Mouse (Mus musculus) stomach, postnatal 0 days (tissue): ENCODE measurements around the gene Tenm3. TPM values are rescaled to one million over a fixed set of nuclear protein-coding genes. Genes with fewer than 3 reads are reported as not detected.
A peak's percentile ranks its signal among the peaks of the same experiment; 100 is the strongest.

Source experiments
- ATAC-seq: fragments of 200-750 bp; cut with Nextera tagmentation; 2 replicates; pipeline ENCODE4 v1.8.0; 2017; ENCODE audit not compliant: low FRiP score, low TSS enrichment
- DNase-seq: peaks from one replicate; pipeline ENCODE4 v3.0.0-alpha.2; 2016; ENCODE audit warnings: low spot score
- H3K27ac ChIP-seq: fragments of 300-500 bp; sonication (generic); replicated peaks from 2 replicates; pipeline ENCODE4 v1.5.1; 2014; ENCODE audit warnings: mild to moderate bottlenecking, control low read depth
- H3K27me3 ChIP-seq: fragments of 300-500 bp; sonication (generic); 2 replicates; pipeline ENCODE4 v1.6.1; 2014; ENCODE audit warnings: low read length; ENCODE audit not compliant: control insufficient read depth, insufficient read depth
- H3K36me3 ChIP-seq: fragments of 300-500 bp; sonication (generic); 2 replicates; pipeline ENCODE4 v1.6.1; 2014; ENCODE audit warnings: low read length, mixed read lengths; ENCODE audit not compliant: control insufficient read depth, insufficient read depth
- H3K4me1 ChIP-seq: fragments of 300-500 bp; sonication (generic); replicated peaks from 2 replicates; pipeline ENCODE4 v1.6.1; 2014; ENCODE audit warnings: antibody characterized with exemption; ENCODE audit not compliant: control insufficient read depth, insufficient read depth
- H3K4me2 ChIP-seq: fragments of 300-500 bp; sonication (generic); replicated peaks from 2 replicates; pipeline ENCODE4 v1.6.1; 2014; ENCODE audit warnings: low read depth, mild to moderate bottlenecking, control low read depth, moderate library complexity
- H3K4me3 ChIP-seq: fragments of 300-500 bp; sonication (generic); 2 replicates; pipeline ENCODE4 v1.5.1; 2014; ENCODE audit warnings: low read depth, low read length, control low read depth
- H3K9ac ChIP-seq: fragments of 300-500 bp; sonication (generic); 2 replicates; pipeline ENCODE4 v1.6.1; 2014; ENCODE audit warnings: mild to moderate bottlenecking, low read length, control low read depth, mixed read lengths
- H3K9me3 ChIP-seq: fragments of 300-500 bp; sonication (generic); 2 replicates; pipeline ENCODE4 v1.6.1; 2016; ENCODE audit warnings: low read length; ENCODE audit not compliant: control insufficient read depth
- CTCF ChIP-seq: IDR thresholded peaks from 2 replicates; pipeline ENCODE4 v1.5.1; 2016; ENCODE audit warnings: antibody characterized with exemption, low read depth, mild to moderate bottlenecking, moderate library complexity
- EP300 ChIP-seq: optimal IDR thresholded peaks from 2 replicates; pipeline ENCODE3; 2016; ENCODE audit warnings: antibody characterized with exemption
- WGBS: fragments of 180-500 bp; shearing (Covaris S2); extraction: QIAGEN DNeasy Blood & Tissue Kit; methylation state at CpG from one replicate; pipeline ENCODE4 v1.1.7; 2014; 5-methylcytosine and 5-hydroxymethylcytosine counted together
- polyA plus RNA-seq: library from polyadenylated mRNA; unstranded; fragments of >200 nt; fragmentation: Nextera tagmentation; extraction: Ambion mirVana; gene quantifications from 2 replicates; pipeline ENCODE4 v1.2.1, GENCODE M21; 2015

Tenm3 gene
- polyA plus RNA-seq, 1 experiment from 2014 or later, result 4.5 TPM

- H3K9me3 ChIP-seq, result no peaks in the 10 kb centered on the region
- H3K36me3 ChIP-seq, result no peaks in the 10 kb centered on the region
- peak; percentile 71; the same call in 1 of the 2 replicates for ATAC-seq
- peak overlapping the region; percentile 37 for H3K4me2 ChIP-seq
- H3K4me1 ChIP-seq, result no peaks in the 10 kb centered on the region
- H3K27me3 ChIP-seq, result no peaks in the 10 kb centered on the region
- no peak overlapping the region for H3K9ac ChIP-seq
- TF ChIP-seq CTCF (peak; percentile 50), EP300 (no peak)
- H3K27ac ChIP-seq, result peak overlapping the region; percentile 67
- H3K4me3 ChIP-seq, result no peak overlapping the region
- DNase-seq, result no peak
- WGBS, result 61% methylated on average over 33 of the region's 33 CpGs
Measured at GRCm38 (mm10) chr8:48481709-48482671, 361.8 kb downstream of the Tenm3 start.

GRCm38 (mm10) chr8:48477371-48477935 lies 366.3 kb downstream of the Tenm3 start:
- Histone ChIP-seq H3K27me3 (no peaks in the 10 kb centered on the region), H3K4me1 (no peaks in the 10 kb centered on the region), H3K9ac (no peak overlapping the region), H3K27ac (no peak overlapping the region), H3K36me3 (no peaks in the 10 kb centered on the region), H3K4me3 (no peak overlapping the region), H3K9me3 (no peaks in the 10 kb centered on the region), H3K4me2 (no peak overlapping the region)
- ATAC-seq, result no peak
- 68% methylated on average over 8 of the region's 8 CpGs for WGBS
- DNase-seq, result no peak
- TF ChIP-seq EP300, result no peak
- no peak for TF ChIP-seq CTCF

GRCm38 (mm10) chr8:48476896-48477295 lies 366.9 kb downstream of the Tenm3 start:
- TF ChIP-seq EP300 (no peak), CTCF (no peak)
- Histone ChIP-seq H3K9me3 (no peaks in the 10 kb centered on the region), H3K36me3 (no peaks in the 10 kb centered on the region), H3K27me3 (no peaks in the 10 kb centered on the region), H3K4me3 (no peak overlapping the region), H3K27ac (no peak overlapping the region), H3K9ac (no peak overlapping the region), H3K4me2 (no peak overlapping the region), H3K4me1 (no peaks in the 10 kb centered on the region)
- ATAC-seq, result no peak
- no peak for DNase-seq
- 34% methylated on average over 1 of the region's 1 CpGs for WGBS

- Histone ChIP-seq H3K9ac (no peak overlapping the region), H3K9me3 (no peaks in the 10 kb centered on the region), H3K4me3 (no peak overlapping the region), H3K4me2 (no peak overlapping the region), H3K27me3 (no peaks in the 10 kb centered on the region), H3K27ac (no peak overlapping the region), H3K4me1 (no peaks in the 10 kb centered on the region), H3K36me3 (no peaks in the 10 kb centered on the region)
- no peak for ATAC-seq
- no peak for DNase-seq
- TF ChIP-seq CTCF, result no peak
- no peak for TF ChIP-seq EP300
- WGBS, result 91% methylated on average over 5 of the region's 5 CpGs
Measured at GRCm38 (mm10) chr8:48467633-48468032, 376.1 kb downstream of the Tenm3 start.

GRCm38 (mm10) chr8:48458373-48458772 lies 385.4 kb downstream of the Tenm3 start:
- no peak overlapping the region for H3K9ac ChIP-seq
- no peaks in the 10 kb centered on the region for H3K9me3 ChIP-seq
- ATAC-seq (no peak), DNase-seq (no peak)
- H3K27ac ChIP-seq, result no peak overlapping the region
- H3K4me2 ChIP-seq, result no peak overlapping the region
- no peaks in the 10 kb centered on the region for H3K4me1 ChIP-seq
- H3K27me3 ChIP-seq, result no peaks in the 10 kb centered on the region
- TF ChIP-seq CTCF, result no peak
- TF ChIP-seq EP300, result no peak
- no peaks in the 10 kb centered on the region for H3K36me3 ChIP-seq
- WGBS, result 41% methylated on average over 5 of the region's 5 CpGs
- no peak overlapping the region for H3K4me3 ChIP-seq
